Mouse (Mus musculus) ovary, postnatal 14 days (tissue): ENCODE data around the gene Ifitm5.

Source experiments
- DNase-seq: peaks from one replicate; pipeline ENCODE4 v3.0.0; 2022; ENCODE audit warnings: low spot score

Ifitm5 gene

GRCm38 (mm10) chr7:140902036-140902875 is 47.8 kb downstream of the Ifitm5 start:
- DNase-seq, result no peak

GRCm38 (mm10) chr7:140900220-140900619 is 49.9 kb downstream of the Ifitm5 start, which contains the start of gene Cox8b:
Gene Cox8b (minus strand): TSS chr7:140900446.
- no peak for DNase-seq

GRCm38 (mm10) chr7:140899121-140899520 is 51.0 kb downstream of the Ifitm5 start:
- no peak for DNase-seq
